Mouse (Mus musculus): Measurements from ENCODE around the gene Pik3c2b. TPM values are rescaled to one million over a fixed set of nuclear protein-coding genes. Genes with fewer than 3 reads are reported as not detected.

Gene Pik3c2b
- polyA plus RNA-seq, 1 experiment from 2014 or later: 22.0 TPM

GRCm38 (mm10) chr1:133077606-133078337, 32.3 kb downstream of the Pik3c2b start:
- Histone ChIP-seq H3K9ac (no peak overlapping the region), H3K4me3 (replicated peaks) (no peak overlapping the region), H3K36me3 (replicated peaks) (peaks cover 68% of the 10 kb centered on the region), H3K27me3 (no peaks in the 10 kb centered on the region), H3K9me3 (no peaks in the 10 kb centered on the region), H3K4me2 (no peak overlapping the region), H3K4me1 (peaks cover 57% of the 10 kb centered on the region), H3K27ac (peak overlapping the region; percentile 98)
- no peak for ATAC-seq (ENCODE audit: low FRiP score)
- WGBS: 55% methylated on average over 12 of the region's 12 CpGs

GRCm38 (mm10) chr1:133078338-133078727, 32.9 kb downstream of the Pik3c2b start:
- no peak for ATAC-seq (ENCODE audit: low FRiP score)
- Histone ChIP-seq H3K4me1 (peaks cover 55% of the 10 kb centered on the region), H3K36me3 (replicated peaks) (peaks cover 72% of the 10 kb centered on the region), H3K4me3 (replicated peaks) (no peak overlapping the region), H3K9ac (no peak overlapping the region), H3K27ac (peak overlapping the region; percentile 98), H3K27me3 (no peaks in the 10 kb centered on the region), H3K4me2 (no peak overlapping the region), H3K9me3 (no peaks in the 10 kb centered on the region)
- WGBS: 56% methylated on average over 1 of the region's 1 CpGs

- 34% methylated on average over 7 of the region's 7 CpGs for WGBS
- Histone ChIP-seq H3K9me3 (no peaks in the 10 kb centered on the region), H3K4me2 (peak overlapping the region; percentile 32; the same call in 1 of the 2 replicates), H3K27ac (peak overlapping the region; percentile 98), H3K4me1 (peaks cover 63% of the 10 kb centered on the region), H3K9ac (no peak overlapping the region), H3K36me3 (replicated peaks) (peaks cover 79% of the 10 kb centered on the region), H3K4me3 (replicated peaks) (no peak overlapping the region), H3K27me3 (no peaks in the 10 kb centered on the region)
- ATAC-seq (ENCODE audit: low FRiP score): peak; percentile 45
Measured at GRCm38 (mm10) chr1:133079509-133079908, 34.0 kb downstream of the Pik3c2b start.

- 3% methylated on average over 9 of the region's 9 CpGs for WGBS
- H3K27me3 ChIP-seq: no peaks in the 10 kb centered on the region
- peak overlapping the region; percentile 32 for H3K4me2 ChIP-seq
- peaks cover 69% of the 10 kb centered on the region for H3K4me1 ChIP-seq
- H3K9ac ChIP-seq: peak overlapping the region; percentile 25; the same call in 1 of the 2 replicates
- peak; percentile 87 for ATAC-seq (ENCODE audit: low FRiP score)
- peaks cover 81% of the 10 kb centered on the region for H3K36me3 ChIP-seq (replicated peaks)
- peak overlapping the region; percentile 98 for H3K27ac ChIP-seq
- H3K9me3 ChIP-seq: no peaks in the 10 kb centered on the region
- H3K4me3 ChIP-seq (replicated peaks): no peak overlapping the region
Measured at GRCm38 (mm10) chr1:133080079-133080561, 34.7 kb downstream of the Pik3c2b start.

GRCm38 (mm10) chr1:133080717-133081116, 35.2 kb downstream of the Pik3c2b start:
- Histone ChIP-seq H3K4me2 (no peak overlapping the region; the same call in 1 of the 2 replicates), H3K27ac (peak overlapping the region; percentile 98), H3K27me3 (no peaks in the 10 kb centered on the region), H3K4me1 (peaks cover 69% of the 10 kb centered on the region), H3K9me3 (no peaks in the 10 kb centered on the region), H3K36me3 (replicated peaks) (peaks cover 81% of the 10 kb centered on the region), H3K4me3 (replicated peaks) (no peak overlapping the region), H3K9ac (peak overlapping the region; percentile 25; the same call in 1 of the 2 replicates)
- no peak for ATAC-seq (ENCODE audit: low FRiP score)
- 43% methylated on average over 6 of the region's 6 CpGs for WGBS

- Histone ChIP-seq H3K4me2 (no peak overlapping the region), H3K9ac (no peak overlapping the region), H3K27me3 (no peaks in the 10 kb centered on the region), H3K27ac (0 out of 2 replicates have a peak overlapping the region, but pooled peaks have one; percentile 8), H3K4me3 (replicated peaks) (no peak overlapping the region), H3K4me1 (peaks cover 59% of the 10 kb centered on the region), H3K9me3 (no peaks in the 10 kb centered on the region), H3K36me3 (replicated peaks) (peaks cover 71% of the 10 kb centered on the region)
- no peak for ATAC-seq (ENCODE audit: low FRiP score)
- WGBS: 95% methylated on average over 5 of the region's 5 CpGs
Measured at GRCm38 (mm10) chr1:133083003-133083546, 37.6 kb downstream of the Pik3c2b start.

- Histone ChIP-seq H3K9ac (no peak overlapping the region), H3K36me3 (replicated peaks) (peaks cover 70% of the 10 kb centered on the region), H3K4me2 (no peak overlapping the region), H3K9me3 (no peaks in the 10 kb centered on the region), H3K4me3 (replicated peaks) (no peak overlapping the region), H3K4me1 (peaks cover 54% of the 10 kb centered on the region), H3K27me3 (no peaks in the 10 kb centered on the region), H3K27ac (no peak overlapping the region)
- no peak for ATAC-seq (ENCODE audit: low FRiP score)
- 77% methylated on average over 11 of the region's 11 CpGs for WGBS
Measured at GRCm38 (mm10) chr1:133083942-133084625, 38.6 kb downstream of the Pik3c2b start.

GRCm38 (mm10) chr1:133084708-133085416, 39.4 kb downstream of the Pik3c2b start:
- WGBS: 84% methylated on average over 14 of the region's 14 CpGs
- no peak for ATAC-seq (ENCODE audit: low FRiP score)
- H3K4me1 ChIP-seq: peaks cover 46% of the 10 kb centered on the region
- no peak overlapping the region for H3K4me3 ChIP-seq (replicated peaks)
- H3K36me3 ChIP-seq (replicated peaks): peaks cover 75% of the 10 kb centered on the region
- H3K9me3 ChIP-seq: no peaks in the 10 kb centered on the region
- no peak overlapping the region for H3K27ac ChIP-seq
- H3K4me2 ChIP-seq: no peak overlapping the region
- H3K27me3 ChIP-seq: no peaks in the 10 kb centered on the region
- no peak overlapping the region for H3K9ac ChIP-seq

GRCm38 (mm10) chr1:133085417-133085742, 39.9 kb downstream of the Pik3c2b start:
- H3K27me3 ChIP-seq: no peaks in the 10 kb centered on the region
- H3K9ac ChIP-seq: no peak overlapping the region
- no peak for ATAC-seq (ENCODE audit: low FRiP score)
- peaks cover 41% of the 10 kb centered on the region for H3K4me1 ChIP-seq
- H3K36me3 ChIP-seq (replicated peaks): peaks cover 80% of the 10 kb centered on the region
- no peaks in the 10 kb centered on the region for H3K9me3 ChIP-seq
- H3K4me2 ChIP-seq: no peak overlapping the region
- 92% methylated on average over 8 of the region's 8 CpGs for WGBS
- 0 out of 2 replicates have a peak overlapping the region, but pooled peaks have one; percentile 9 for H3K27ac ChIP-seq
- no peak overlapping the region for H3K4me3 ChIP-seq (replicated peaks)

GRCm38 (mm10) chr1:133086804-133087203, 41.3 kb downstream of the Pik3c2b start:
- 83% methylated on average over 10 of the region's 10 CpGs for WGBS
- Histone ChIP-seq H3K27ac (peak overlapping the region; percentile 74), H3K4me1 (peaks cover 28% of the 10 kb centered on the region), H3K4me3 (replicated peaks) (no peak overlapping the region), H3K4me2 (no peak overlapping the region), H3K9me3 (no peaks in the 10 kb centered on the region), H3K9ac (0 out of 2 replicates have a peak overlapping the region, but pooled peaks have one; percentile 12), H3K36me3 (replicated peaks) (peaks cover 83% of the 10 kb centered on the region), H3K27me3 (no peaks in the 10 kb centered on the region)
- no peak for ATAC-seq (ENCODE audit: low FRiP score)

GRCm38 (mm10) chr1:133087206-133087905, 41.9 kb downstream of the Pik3c2b start:
- WGBS: 42% methylated on average over 7 of the region's 7 CpGs
- no peak overlapping the region for H3K4me2 ChIP-seq
- H3K27me3 ChIP-seq: no peaks in the 10 kb centered on the region
- peaks cover 25% of the 10 kb centered on the region for H3K4me1 ChIP-seq
- no peak overlapping the region for H3K4me3 ChIP-seq (replicated peaks)
- H3K9me3 ChIP-seq: no peaks in the 10 kb centered on the region
- H3K36me3 ChIP-seq (replicated peaks): peaks cover 83% of the 10 kb centered on the region
- 0 out of 2 replicates have a peak overlapping the region, but pooled peaks have one; percentile 12 for H3K9ac ChIP-seq
- peak; percentile 77 for ATAC-seq (ENCODE audit: low FRiP score)
- peak overlapping the region; percentile 74 for H3K27ac ChIP-seq

All from forebrain, embryonic 12.5 days (tissue).